Mouse (Mus musculus): Measurements from ENCODE around the gene Nit2. TPM values are rescaled to one million over a fixed set of nuclear protein-coding genes. Genes with fewer than 3 reads are reported as not detected.
A peak's percentile ranks its signal among the peaks of the same experiment; 100 is the strongest.

Nit2 gene
- total RNA-seq (2012; rRNA removed) (59.4 and 60.1 TPM in 2 replicates), total RNA-seq (2014; rRNA removed) (90.9 and 93.3 TPM in 2 replicates), polyA plus RNA-seq (2012; ENCODE audit: insufficient read length, low read depth) (71.8 and 84.4 TPM in 2 replicates)

- peaks cover 24 to 67% of the 10 kb centered on the region in 2 experiments for H3K36me3 ChIP-seq (replicated peaks in 1 of 2; ENCODE audit: control insufficient read depth in 1 of 2, insufficient read depth in 1 of 2, low read length in 1 of 2)
- peaks cover 10% of the 10 kb centered on the region for H3K79me2 ChIP-seq (replicated peaks; ENCODE audit: control insufficient read depth, extremely low read depth, insufficient read depth, poor library complexity, severe bottlenecking)
- in situ Hi-C loops (cut with MboI; ENCODE audit: low pct_ligation_motif_present, low pct_unique_long_range_greater_than_20kb, low sequenced_read_pairs), result loop anchor here (5.0 kb wide), 1 partner anchor 45 kb away; the partner anchor contains the start of gene Tomm70a
- H3K4me1 ChIP-seq (ENCODE audit: control insufficient read depth in 1 of 2, insufficient read depth in 2 of 2), result peaks cover 5 to 28% of the 10 kb centered on the region in 2 experiments
- dilution Hi-C loops (cut with MboI; ENCODE audit: extremely low pct_ligation_motif_present, extremely low pct_unique_long_range_greater_than_20kb, low sequenced_read_pairs), result no loop called here
- H3K9ac ChIP-seq (ENCODE audit: insufficient read depth, low read depth), result peak within 1 kb of the TSS; percentile 82
- H3K9me3 ChIP-seq (replicated peaks; ENCODE audit: low read length), result no peaks in the 10 kb centered on the region
- H3K4me3 ChIP-seq (replicated peaks in 1 of 3; ENCODE audit: low read depth in 2 of 3, low read length in 2 of 3, poor library complexity in 1 of 3), result peak within 1 kb of the TSS; percentile 83 to 96 (median 88)
- H3K27me3 ChIP-seq (replicated peaks), result no peaks in the 10 kb centered on the region
- peak; percentile 91 for DNase-seq (ENCODE audit: extremely low read depth)
- H3K4me2 ChIP-seq (ENCODE audit: insufficient read depth, low read depth, poor library complexity, severe bottlenecking), result peak within 1 kb of the TSS; percentile 66; the same call in 1 of the 2 replicates
- peak within 1 kb of the TSS; percentile 80 for H3K27ac ChIP-seq (ENCODE audit: insufficient read depth, low read depth)
- TF ChIP-seq TBP (conservative IDR thresholded peaks at IDR 0.05; ENCODE audit: low read depth, low read length) (0 out of 2 replicates have a peak, but pooled peaks have one; percentile 49), BHLHE40 (IDR thresholded peaks at IDR 0.05; ENCODE audit: low read depth, low read length) (peak; percentile 22; the same call in 1 of the 2 replicates), NELFE (IDR thresholded peaks at IDR 0.05; ENCODE audit: low read depth, low read length) (peak; percentile 72), RCOR1 (conservative IDR thresholded peaks at IDR 0.05; ENCODE audit: low read depth, low read length) (no peak), ETS1 (conservative IDR thresholded peaks at IDR 0.05; ENCODE audit: low read depth, low read length) (no peak), SMC3 (IDR thresholded peaks at IDR 0.05; ENCODE audit: low read depth, low read length) (peak; percentile 79), USF2 (conservative IDR thresholded peaks at IDR 0.05; ENCODE audit: low read depth, low read length) (no peak), ELF1 (IDR thresholded peaks at IDR 0.05; ENCODE audit: low read depth, low read length) (peak; percentile 34; the same call in 1 of the 2 replicates), JUN (IDR thresholded peaks at IDR 0.05; ENCODE audit: insufficient read depth, low read depth, low read length) (no peak), MAZ (IDR thresholded peaks at IDR 0.05; ENCODE audit: low read depth, low read length) (0 out of 2 replicates have a peak, but pooled peaks have one; percentile 52), POLR2AphosphoS2 (IDR thresholded peaks at IDR 0.05; ENCODE audit: low read depth, low read length) (peak; percentile 83), SIN3A (IDR thresholded peaks at IDR 0.05; ENCODE audit: low read length) (peak; percentile 81), RAD21 (IDR thresholded peaks at IDR 0.05; ENCODE audit: low read depth, low read length) (peak; percentile 80), PAX5 (IDR thresholded peaks at IDR 0.05; ENCODE audit: low read length) (no peak), MEF2A (IDR thresholded peaks at IDR 0.05; ENCODE audit: borderline replicate concordance, low read depth, low read length) (0 out of 2 replicates have a peak, but pooled peaks have one; percentile 21), POLR2A (IDR thresholded peaks at IDR 0.05; ENCODE audit: low read depth, low read length) (peak; percentile 94), ZMIZ1 (IDR thresholded peaks at IDR 0.05; ENCODE audit: low read depth, low read length) (peak; percentile 65; the same call in 1 of the 2 replicates), MYC (IDR thresholded peaks at IDR 0.05; ENCODE audit: low read depth, low read length) (0 out of 2 replicates have a peak, but pooled peaks have one; percentile 28), TCF12 (IDR thresholded peaks at IDR 0.05; ENCODE audit: low read depth, low read length) (peak; percentile 56), GABPA (IDR thresholded peaks at IDR 0.05; ENCODE audit: insufficient replicate concordance, low read depth, low read length) (no peak), CTCF (conservative IDR thresholded peaks at IDR 0.05 in 1 of 2, IDR thresholded peaks at IDR 0.05 in 1 of 2; ENCODE audit: low read depth in 2 of 2, low read length in 2 of 2) (peak; percentile 93 to 94), IRF4 (IDR thresholded peaks at IDR 0.05; ENCODE audit: low read depth, low read length) (no peak), E2F4 (IDR thresholded peaks at IDR 0.05; ENCODE audit: insufficient replicate concordance, low read depth, low read length) (no peak), JUND (conservative IDR thresholded peaks at IDR 0.05; ENCODE audit: low read depth, low read length) (no peak), USF1 (IDR thresholded peaks at IDR 0.05; ENCODE audit: low read depth, low read length) (no peak), HCFC1 (IDR thresholded peaks at IDR 0.05; ENCODE audit: low read depth, low read length) (peak; percentile 58), MXI1 (IDR thresholded peaks at IDR 0.05; ENCODE audit: low read depth, low read length) (peak; percentile 73; the same call in 1 of the 2 replicates), ZC3H11A (IDR thresholded peaks at IDR 0.05; ENCODE audit: low read depth, low read length) (no peak), NRF1 (IDR thresholded peaks at IDR 0.05; ENCODE audit: low read depth, low read length) (peak; percentile 83), CHD2 (IDR thresholded peaks at IDR 0.05; ENCODE audit: low read length) (no peak), MAX (IDR thresholded peaks at IDR 0.05; ENCODE audit: low read length) (peak; percentile 67; the same call in 1 of the 2 replicates), UBTF (IDR thresholded peaks at IDR 0.05; ENCODE audit: low read depth, low read length) (0 out of 2 replicates have a peak, but pooled peaks have one; percentile 22), ZKSCAN1 (IDR thresholded peaks at IDR 0.05; ENCODE audit: borderline replicate concordance, low read depth, low read length) (no peak), ZNF384 (IDR thresholded peaks at IDR 0.05; ENCODE audit: low read depth, low read length) (no peak), CHD1 (IDR thresholded peaks at IDR 0.05; ENCODE audit: low read depth, low read length) (0 out of 2 replicates have a peak, but pooled peaks have one; percentile 85), MAFK (IDR thresholded peaks at IDR 0.05; ENCODE audit: insufficient replicate concordance, low read length) (no peak), EP300 (IDR thresholded peaks at IDR 0.05; ENCODE audit: low read length) (no peak)
These were observed at the start of gene Nit2 for GRCm38 (mm10) chr16:57166611-57167513. TSS of gene Nit2 (minus strand) at chr16:57167341.

Measured in CH12.LX (cell line).